Mouse (Mus musculus) G1E (cell line): Measurements from ENCODE around the gene Noxred1.

Experiments used
- CTCF ChIP-seq: IDR thresholded peaks from 2 replicates; pipeline ENCODE4 v1.5.1; 2012; ENCODE audit warnings: low read depth, low read length, inconsistent platforms, mixed read lengths
- GATA1 ChIP-seq: IDR thresholded peaks from 2 replicates; pipeline ENCODE4 v1.6.1; 2012; ENCODE audit warnings: borderline replicate concordance, low read length, inconsistent platforms, mixed read lengths

DNA sequence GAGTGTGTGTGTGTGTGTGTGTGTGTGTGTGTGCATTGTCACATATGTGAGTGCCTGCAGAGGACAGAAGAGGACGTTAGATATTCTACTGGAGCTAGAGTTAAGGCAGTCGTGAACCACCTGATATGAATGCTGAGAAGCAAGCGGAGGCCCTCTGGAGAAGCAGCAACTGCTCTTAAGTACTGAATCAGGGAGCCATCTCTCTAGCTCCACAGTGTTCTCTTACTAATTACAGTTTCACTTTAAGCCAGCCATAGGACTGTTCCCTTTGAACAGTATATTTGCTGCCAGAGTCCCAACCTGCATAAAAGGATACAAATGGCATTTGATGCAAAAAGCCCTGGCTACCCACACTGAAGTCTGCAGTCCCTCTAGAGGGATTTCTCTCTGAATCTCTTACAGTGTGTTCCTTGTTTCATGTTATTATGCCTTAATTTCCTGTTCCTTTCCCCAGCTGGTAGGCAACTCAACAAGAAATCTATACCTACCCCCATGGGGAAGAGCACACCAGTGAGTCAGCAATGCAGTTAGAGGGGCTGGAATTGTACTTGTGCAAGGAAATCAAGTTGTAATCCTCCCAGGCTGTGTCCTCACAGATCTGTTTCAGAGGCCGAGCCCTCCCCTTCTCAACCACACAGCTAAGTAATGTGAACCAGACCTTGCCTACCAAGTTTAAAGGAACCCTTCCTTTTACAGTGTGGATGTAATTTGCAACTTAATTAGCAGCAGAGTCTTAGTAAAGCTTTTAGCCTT, 63.2 kb downstream of the Noxred1 start:
- TF ChIP-seq CTCF (no peak), GATA1 (no peak)
